8 mouse cellular contexts compared by ENCODE assay signal in the genomic region with DNA sequence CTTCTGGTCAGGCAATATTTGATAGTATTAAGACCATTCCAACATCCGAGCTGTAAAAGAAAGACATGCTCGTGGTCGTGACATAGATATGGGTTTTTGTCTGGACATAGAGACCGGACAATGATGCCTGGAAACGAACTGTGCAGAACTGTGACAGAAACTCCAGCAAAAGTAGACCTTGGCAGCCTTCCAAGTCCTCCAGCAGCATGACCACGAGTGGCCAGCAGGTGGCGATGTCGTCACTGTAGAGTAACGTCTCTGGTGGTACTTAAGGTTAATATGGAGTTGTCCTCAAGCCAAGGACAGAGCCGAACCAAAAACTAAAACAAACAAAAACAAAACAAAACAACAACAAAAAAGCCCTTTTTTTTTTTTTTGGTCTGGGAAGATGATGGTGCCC.
DNase-seq lines count a peak whose midpoint lies in the region; ATAC-seq and TF ChIP-seq lines count a peak whose summit lies in the region.
"Had no signal": no experiment of that assay in that cellular context is flagged by ENCODE, and none has a peak within 500 bp of the region (broad histone marks: within the 10 kb centered on the region; RNA-seq: fewer than 3 reads in every experiment).

No protein-coding gene starts in this region.

- peak; percentile 63 for TF ChIP-seq CTCF in E14TG2a.4 (conservative IDR thresholded peaks at IDR 0.05; ENCODE audit: low read length)

- no peaks in the 10 kb centered on the region for H3K36me3 ChIP-seq in E14TG2a.4 (ENCODE audit: insufficient read depth, low read length)
- no peaks in the 10 kb centered on the region for H3K36me3 ChIP-seq in heart, embryonic 10.5 days

- H3K27me3 ChIP-seq in E14TG2a.4 (ENCODE audit: insufficient read depth, low read length), result no peaks in the 10 kb centered on the region
- H3K27me3 ChIP-seq in heart, embryonic 10.5 days (ENCODE audit: insufficient read depth, poor library complexity, severe bottlenecking), result no peaks in the 10 kb centered on the region

- H3K4me1 ChIP-seq in E14TG2a.4 (replicated peaks; ENCODE audit: low read depth, low read length), result no peaks in the 10 kb centered on the region
- 0 out of 2 replicates have a peak, but pooled peaks cover 8% of the 10 kb centered on the region for H3K4me1 ChIP-seq in heart, embryonic 10.5 days

- 32% methylated on average over 10 of the region's 10 CpGs for WGBS in heart, embryonic 10.5 days

- 0 out of 2 replicates have a peak, but pooled peaks cover 9% of the 10 kb centered on the region for H3K9me3 ChIP-seq in E14TG2a.4 (ENCODE audit: low read length)
- H3K9me3 ChIP-seq in heart, embryonic 10.5 days, result no peaks in the 10 kb centered on the region

- ATAC-seq in megakaryocyte, adult 5-6 weeks (ENCODE audit: poor library complexity, severe bottlenecking), result peak; percentile 67

- no peak overlapping the region for H3K4me3 ChIP-seq in E14TG2a.4 (replicated peaks; ENCODE audit: low read length)
- no peak overlapping the region for H3K4me3 ChIP-seq in heart, embryonic 10.5 days

- DNase-seq in adipocyte (ENCODE audit: low spot score), result peak; percentile 40
- DNase-seq in embryo, embryonic 10 days (ENCODE audit: low spot score), result peak; percentile 92
- peak; percentile 77 for DNase-seq in heart, embryonic 10.5 days (ENCODE audit: low spot score)
- DNase-seq in layer of hippocampus, adult 9-11 months, result peak; percentile 65
- peak; percentile 62 to 80 for DNase-seq in spleen, postnatal 10 days (ENCODE audit: low spot score in 2 of 2)

- no peak overlapping the region for H3K27ac ChIP-seq in heart, embryonic 10.5 days
- H3K27ac ChIP-seq: macrophage had no signal

Comparison
In these comparisons a context has a peak if more than half of its experiments do, and no peak if none do; other contexts are left out.
1. DNase-seq: peak in every context shown above with its lines; median percentile 92 in embryo, embryonic 10 days; 77 in heart, embryonic 10.5 days; 71 in spleen, postnatal 10 days; 65 in layer of hippocampus, adult 9-11 months; 40 in adipocyte.